Mouse (Mus musculus) hindbrain, postnatal 0 days (tissue): ENCODE measurements around the gene Pik3ca. TPM values are rescaled to one million over a fixed set of nuclear protein-coding genes. Genes with fewer than 3 reads are reported as not detected.
"Not testable (repeated sequence)": the region's sequence is repeated elsewhere in the genome, so short reads cannot be mapped to it uniquely, and the experiment has no call there.

Source experiments
- ATAC-seq: fragments of 200-750 bp; cut with Nextera tagmentation; 2 replicates; pipeline ENCODE4 v1.8.0; 2017; ENCODE audit warnings: mild to moderate bottlenecking, moderate TSS enrichment, moderate library complexity
- DNase-seq: peaks from one replicate; pipeline ENCODE4 v3.0.0-alpha.2; 2015; ENCODE audit warnings: low spot score
- H3K27ac ChIP-seq: fragments of 300-500 bp; sonication (generic); 2 replicates; pipeline ENCODE4 v1.5.1; 2014; ENCODE audit warnings: mild to moderate bottlenecking
- H3K27me3 ChIP-seq: fragments of 300-500 bp; sonication (generic); 2 replicates; pipeline ENCODE4 v1.6.1; 2014; ENCODE audit warnings: low read length, mixed read lengths; ENCODE audit not compliant: insufficient read depth
- H3K36me3 ChIP-seq: fragments of 300-500 bp; sonication (generic); 2 replicates; pipeline ENCODE4 v1.6.1; 2014; ENCODE audit warnings: low read length, mixed read lengths; ENCODE audit not compliant: insufficient read depth
- H3K4me1 ChIP-seq: fragments of 300-500 bp; sonication (generic); 2 replicates; pipeline ENCODE4 v1.6.1; 2014; ENCODE audit warnings: antibody characterized with exemption, low read length, mixed read lengths; ENCODE audit not compliant: insufficient read depth
- H3K4me2 ChIP-seq: fragments of 300-500 bp; sonication (generic); 2 replicates; pipeline ENCODE4 v1.6.1; 2014; ENCODE audit warnings: low read depth, mild to moderate bottlenecking, low read length, moderate library complexity, mixed read lengths
- H3K4me3 ChIP-seq: fragments of 300-500 bp; sonication (generic); 2 replicates; pipeline ENCODE4 v1.5.1; 2014; ENCODE audit warnings: low read length
- H3K9ac ChIP-seq: fragments of 300-500 bp; sonication (generic); replicated peaks from 2 replicates; pipeline ENCODE4 v1.6.1; 2014; ENCODE audit warnings: mild to moderate bottlenecking, low read length, moderate library complexity, mixed read lengths
- H3K9me3 ChIP-seq: fragments of 300-500 bp; sonication (generic); 2 replicates; pipeline ENCODE4 v1.6.1; 2016; ENCODE audit warnings: low read length, mixed read lengths
- CTCF ChIP-seq: IDR thresholded peaks from 2 replicates; pipeline ENCODE4 v1.5.1; 2016; ENCODE audit warnings: antibody characterized with exemption, control low read depth, low read depth
- WGBS: fragments of 180-500 bp; shearing (Covaris S2); extraction: QIAGEN DNeasy Blood & Tissue Kit; methylation state at CpG from one replicate; pipeline ENCODE4 v1.1.7; 2014; 5-methylcytosine and 5-hydroxymethylcytosine counted together
- polyA plus RNA-seq: library from polyadenylated mRNA; unstranded; fragments of >200 nt; fragmentation: Nextera tagmentation; extraction: Ambion mirVana; gene quantifications from 2 replicates; pipeline ENCODE4 v1.2.1, GENCODE M21; 2015
- total RNA-seq: library from RNA; depleted of rRNA; stranded (reverse); fragments of >200 nt; gene quantifications from 2 replicates; pipeline ENCODE4 v1.2.3, GENCODE M21; 2014

Pik3ca gene
- total and polyA plus RNA-seq, 2 experiments from 2014 or later: 9.0 to 35.0 TPM

GRCm38 (mm10) chr3:32427695-32428094, 30.2 kb downstream of the Pik3ca start:
- H3K9ac ChIP-seq: no peak overlapping the region
- H3K4me2 ChIP-seq: no peak overlapping the region
- no peaks in the 10 kb centered on the region for H3K9me3 ChIP-seq
- 75% methylated on average over 4 of the region's 4 CpGs for WGBS
- 0 out of 2 replicates have a peak, but pooled peaks cover 7% of the 10 kb centered on the region for H3K4me1 ChIP-seq
- no peak overlapping the region for H3K27ac ChIP-seq
- H3K36me3 ChIP-seq: no peaks in the 10 kb centered on the region
- DNase-seq (no peak), ATAC-seq (no peak)
- H3K4me3 ChIP-seq: no peak overlapping the region
- TF ChIP-seq CTCF: no peak
- no peaks in the 10 kb centered on the region for H3K27me3 ChIP-seq

- no peak overlapping the region for H3K4me3 ChIP-seq
- ATAC-seq (no peak), DNase-seq (no peak)
- no peak overlapping the region for H3K27ac ChIP-seq
- H3K36me3 ChIP-seq: no peaks in the 10 kb centered on the region
- H3K27me3 ChIP-seq: no peaks in the 10 kb centered on the region
- H3K9me3 ChIP-seq: no peaks in the 10 kb centered on the region
- WGBS: 94% methylated on average over 3 of the region's 3 CpGs
- H3K9ac ChIP-seq: no peak overlapping the region
- H3K4me2 ChIP-seq: no peak overlapping the region
- 0 out of 2 replicates have a peak, but pooled peaks cover 7% of the 10 kb centered on the region for H3K4me1 ChIP-seq
- no peak for TF ChIP-seq CTCF
Measured at GRCm38 (mm10) chr3:32428361-32428760, 30.9 kb downstream of the Pik3ca start.

- WGBS: 54% methylated on average over 4 of the region's 4 CpGs
- H3K4me3 ChIP-seq: no peak overlapping the region
Measured at GRCm38 (mm10) chr3:32428921-32429320, 31.4 kb downstream of the Pik3ca start.

GRCm38 (mm10) chr3:32429351-32429750, 31.9 kb downstream of the Pik3ca start:
- not testable (repeated sequence) for H3K36me3 ChIP-seq, H3K9ac ChIP-seq, H3K27me3 ChIP-seq, H3K4me1 ChIP-seq, H3K9me3 ChIP-seq, ATAC-seq, H3K4me2 ChIP-seq, H3K4me3 ChIP-seq, H3K27ac ChIP-seq, DNase-seq

More at GRCm38 (mm10) chr3:32428921-32429320, 31.4 kb downstream of the Pik3ca start:
- H3K4me2 ChIP-seq: no peak overlapping the region
- no peak for TF ChIP-seq CTCF
- no peak overlapping the region for H3K27ac ChIP-seq
- H3K9me3 ChIP-seq: no peaks in the 10 kb centered on the region
- no peak for ATAC-seq
- no peaks in the 10 kb centered on the region for H3K36me3 ChIP-seq
- DNase-seq: peak; percentile 49
- 0 out of 2 replicates have a peak, but pooled peaks cover 7% of the 10 kb centered on the region for H3K4me1 ChIP-seq
- no peaks in the 10 kb centered on the region for H3K27me3 ChIP-seq
- H3K9ac ChIP-seq: no peak overlapping the region

GRCm38 (mm10) chr3:32430394-32430793, 32.9 kb downstream of the Pik3ca start:
- Histone ChIP-seq H3K36me3 (no peaks in the 10 kb centered on the region), H3K4me2 (no peak overlapping the region), H3K9ac (no peak overlapping the region), H3K4me1 (0 out of 2 replicates have a peak, but pooled peaks cover 7% of the 10 kb centered on the region), H3K4me3 (no peak overlapping the region), H3K9me3 (no peaks in the 10 kb centered on the region), H3K27ac (no peak overlapping the region), H3K27me3 (no peaks in the 10 kb centered on the region)
- TF ChIP-seq CTCF: no peak
- DNase-seq (no peak), ATAC-seq (no peak)
- WGBS: 66% methylated on average over 2 of the region's 2 CpGs

GRCm38 (mm10) chr3:32434016-32434415, 36.5 kb downstream of the Pik3ca start:
- Histone ChIP-seq H3K27me3 (no peaks in the 10 kb centered on the region), H3K27ac (no peak overlapping the region), H3K36me3 (peaks cover 18% of the 10 kb centered on the region), H3K4me1 (no peaks in the 10 kb centered on the region), H3K9me3 (no peaks in the 10 kb centered on the region), H3K9ac (no peak overlapping the region), H3K4me2 (no peak overlapping the region), H3K4me3 (no peak overlapping the region)
- DNase-seq (no peak), ATAC-seq (no peak)
- 85% methylated on average over 2 of the region's 2 CpGs for WGBS
- no peak for TF ChIP-seq CTCF

- Histone ChIP-seq H3K36me3 (peaks cover 31% of the 10 kb centered on the region), H3K27ac (no peak overlapping the region), H3K9me3 (no peaks in the 10 kb centered on the region), H3K27me3 (no peaks in the 10 kb centered on the region), H3K4me1 (no peaks in the 10 kb centered on the region), H3K4me3 (no peak overlapping the region), H3K9ac (no peak overlapping the region), H3K4me2 (no peak overlapping the region)
- TF ChIP-seq CTCF: no peak
- DNase-seq (no peak), ATAC-seq (no peak)
- WGBS: 88% methylated on average over 11 of the region's 11 CpGs
Measured at GRCm38 (mm10) chr3:32436101-32436500, 38.6 kb downstream of the Pik3ca start.
